Mouse (Mus musculus) left cerebral cortex, adult 11 months (tissue): Measurements from ENCODE around the gene Dlgap1.

Experiments used
- DNase-seq: peaks from one replicate; pipeline ENCODE4 v3.0.0; 2022; ENCODE audit warnings: low spot score

Dlgap1 gene

DNA sequence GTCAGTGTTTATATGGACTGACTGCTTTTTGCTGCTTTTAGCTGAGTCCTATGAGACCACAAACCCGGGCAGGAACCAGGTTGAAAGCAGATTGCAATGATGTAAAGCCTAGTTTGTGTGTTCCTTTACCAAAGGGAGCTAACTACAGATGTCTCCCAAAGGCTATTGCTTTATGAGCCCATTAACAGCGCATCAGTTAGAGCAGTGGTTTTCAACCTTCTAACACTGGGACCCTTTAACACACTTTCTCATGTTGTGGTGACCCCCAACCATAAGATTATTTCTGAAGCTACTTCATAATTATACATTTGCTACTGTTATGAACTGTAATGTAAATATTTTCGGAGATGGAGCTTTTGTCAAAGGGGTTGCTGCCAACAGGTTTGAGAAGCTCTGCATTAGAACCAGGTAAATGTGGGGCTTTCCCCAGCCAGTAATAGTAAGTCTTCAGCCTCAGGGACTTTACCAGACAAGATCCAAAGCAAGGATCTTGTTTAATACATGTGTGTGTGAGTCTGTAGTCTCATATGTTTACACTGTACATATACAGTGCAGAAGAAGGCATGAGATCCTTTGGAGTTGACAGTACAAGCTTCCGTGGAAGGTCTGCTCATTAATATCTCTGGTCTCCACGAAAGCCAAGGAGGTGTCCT lies 899.8 kb downstream of the Dlgap1 start:
- no peak for DNase-seq

DNA sequence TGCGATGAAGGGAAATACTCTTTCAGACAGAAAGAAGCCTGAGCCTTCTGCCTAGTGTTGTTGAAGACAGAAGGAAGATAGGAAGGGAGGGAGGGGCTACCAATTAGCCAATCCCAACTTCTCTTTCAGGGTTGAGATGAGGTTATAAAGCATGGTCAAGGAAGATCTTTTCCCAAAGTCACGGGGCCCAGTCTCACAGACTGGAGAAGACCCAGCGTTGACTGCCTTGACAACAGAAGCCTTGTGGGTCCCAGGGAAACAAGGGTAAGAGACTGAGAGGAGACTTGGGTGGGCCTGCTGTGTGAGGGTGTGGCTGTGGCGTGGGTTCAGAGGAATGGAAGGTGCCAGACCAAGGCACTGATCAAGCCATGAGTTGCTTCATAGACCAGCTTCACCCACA lies 901.7 kb downstream of the Dlgap1 start:
- no peak for DNase-seq
